Mouse (Mus musculus) neural tube, embryonic 12.5 days (tissue): ENCODE results near the gene Dnajc4. TPM values are rescaled to one million over a fixed set of nuclear protein-coding genes. Genes with fewer than 3 reads are reported as not detected.

Experiments used
- ATAC-seq: fragments of 200-750 bp; cut with Nextera tagmentation; 2 replicates; pipeline ENCODE4 v1.8.0; 2017; ENCODE audit warnings: low read depth, mild to moderate bottlenecking, moderate TSS enrichment, moderate library complexity; ENCODE audit not compliant: low FRiP score
- H3K27ac ChIP-seq: fragments of 300-500 bp; sonication (generic); 2 replicates; pipeline ENCODE4 v1.5.1; 2016
- H3K27me3 ChIP-seq: fragments of 300-500 bp; sonication (generic); replicated peaks from 2 replicates; pipeline ENCODE4 v1.6.1; 2016; ENCODE audit warnings: mild to moderate bottlenecking
- H3K36me3 ChIP-seq: fragments of 300-500 bp; sonication (generic); 2 replicates; pipeline ENCODE4 v1.6.1; 2016; ENCODE audit warnings: mild to moderate bottlenecking
- H3K4me1 ChIP-seq: fragments of 300-500 bp; sonication (generic); 2 replicates; pipeline ENCODE4 v1.6.1; 2016
- H3K4me2 ChIP-seq: fragments of 300-500 bp; sonication (generic); replicated peaks from 2 replicates; pipeline ENCODE4 v1.6.1; 2016; ENCODE audit warnings: mild to moderate bottlenecking
- H3K4me3 ChIP-seq: fragments of 300-500 bp; sonication (generic); 2 replicates; pipeline ENCODE4 v1.5.1; 2016
- H3K9ac ChIP-seq: fragments of 300-500 bp; sonication (generic); 2 replicates; pipeline ENCODE4 v1.6.1; 2016; ENCODE audit warnings: mild to moderate bottlenecking
- H3K9me3 ChIP-seq: fragments of 300-500 bp; sonication (generic); 2 replicates; pipeline ENCODE4 v1.6.1; 2016; ENCODE audit warnings: mild to moderate bottlenecking
- WGBS: fragments of 180-500 bp; shearing (Covaris S2); methylation state at CpG from one replicate; pipeline ENCODE4 v1.1.7; 2016; 5-methylcytosine and 5-hydroxymethylcytosine counted together
- polyA plus RNA-seq: library from polyadenylated mRNA; unstranded; fragments of >200 nt; fragmentation: Nextera tagmentation; extraction: Ambion mirVana; gene quantifications from 2 replicates; pipeline ENCODE4 v1.2.1, GENCODE M21; 2016

Dnajc4 gene
- polyA plus RNA-seq, 1 experiment from 2014 or later = 22.0 TPM

- no peak for ATAC-seq
- Histone ChIP-seq H3K4me2 (no peak overlapping the region), H3K36me3 (peaks cover 40% of the 10 kb centered on the region), H3K27me3 (no peaks in the 10 kb centered on the region), H3K9me3 (no peaks in the 10 kb centered on the region), H3K4me3 (no peak overlapping the region), H3K9ac (no peak overlapping the region), H3K4me1 (no peaks in the 10 kb centered on the region), H3K27ac (no peak overlapping the region)
- 90% methylated on average over 20 of the region's 20 CpGs for WGBS
These were observed 22.2 kb upstream of the Dnajc4 start for GRCm38 (mm10) chr19:7014481-7015135.

- 92% methylated on average over 9 of the region's 9 CpGs for WGBS
These were observed 21.6 kb upstream of the Dnajc4 start for GRCm38 (mm10) chr19:7013984-7014383.

GRCm38 (mm10) chr19:7012426-7012825, 20.1 kb upstream of the Dnajc4 start:
- H3K36me3 ChIP-seq = peaks cover 21% of the 10 kb centered on the region
- no peaks in the 10 kb centered on the region for H3K27me3 ChIP-seq
- H3K4me2 ChIP-seq = no peak overlapping the region
- ATAC-seq = no peak
- 77% methylated on average over 4 of the region's 4 CpGs for WGBS
- H3K9ac ChIP-seq = no peak overlapping the region
- H3K4me3 ChIP-seq = no peak overlapping the region
- H3K4me1 ChIP-seq = no peaks in the 10 kb centered on the region
- H3K9me3 ChIP-seq = no peaks in the 10 kb centered on the region
- no peak overlapping the region for H3K27ac ChIP-seq

More at GRCm38 (mm10) chr19:7013984-7014383, 21.6 kb upstream of the Dnajc4 start:
- Histone ChIP-seq H3K4me3 (no peak overlapping the region), H3K4me2 (no peak overlapping the region), H3K4me1 (no peaks in the 10 kb centered on the region), H3K9me3 (no peaks in the 10 kb centered on the region), H3K27me3 (no peaks in the 10 kb centered on the region), H3K36me3 (peaks cover 34% of the 10 kb centered on the region), H3K9ac (no peak overlapping the region), H3K27ac (no peak overlapping the region)
- ATAC-seq = no peak

- no peaks in the 10 kb centered on the region for H3K4me1 ChIP-seq
- H3K4me3 ChIP-seq = no peak overlapping the region
- 90% methylated on average over 9 of the region's 9 CpGs for WGBS
- H3K27ac ChIP-seq = no peak overlapping the region
- no peak overlapping the region for H3K9ac ChIP-seq
- no peaks in the 10 kb centered on the region for H3K9me3 ChIP-seq
- no peaks in the 10 kb centered on the region for H3K27me3 ChIP-seq
- no peaks in the 10 kb centered on the region for H3K36me3 ChIP-seq
- no peak overlapping the region for H3K4me2 ChIP-seq
- no peak for ATAC-seq
These were observed 14.7 kb upstream of the Dnajc4 start for GRCm38 (mm10) chr19:7006892-7007593.

- no peaks in the 10 kb centered on the region for H3K9me3 ChIP-seq
- no peak overlapping the region for H3K4me3 ChIP-seq
- H3K27ac ChIP-seq = no peak overlapping the region
- H3K9ac ChIP-seq = no peak overlapping the region
- H3K4me2 ChIP-seq = no peak overlapping the region
- 92% methylated on average over 19 of the region's 19 CpGs for WGBS
- H3K4me1 ChIP-seq = peaks cover 21% of the 10 kb centered on the region
- H3K36me3 ChIP-seq = peaks cover 25% of the 10 kb centered on the region
- H3K27me3 ChIP-seq = no peaks in the 10 kb centered on the region
- ATAC-seq = no peak
These were observed 7.1 kb upstream of the Dnajc4 start for GRCm38 (mm10) chr19:6999360-7000063.

GRCm38 (mm10) chr19:6997721-6998290, 5.4 kb upstream of the Dnajc4 start:
- Histone ChIP-seq H3K27me3 (no peaks in the 10 kb centered on the region), H3K4me2 (no peak overlapping the region), H3K9me3 (no peaks in the 10 kb centered on the region), H3K4me3 (no peak overlapping the region), H3K9ac (no peak overlapping the region), H3K27ac (no peak overlapping the region), H3K36me3 (peaks cover 25% of the 10 kb centered on the region), H3K4me1 (peaks cover 30% of the 10 kb centered on the region)
- 88% methylated on average over 9 of the region's 9 CpGs for WGBS
- ATAC-seq = no peak

GRCm38 (mm10) chr19:6996006-6996405, 3.6 kb upstream of the Dnajc4 start, which contains the start of the genes Nudt22 and Trpt1:
Gene Nudt22, minus strand, starts transcription at chr19:6996117.
Gene Trpt1, plus strand, starts transcription at chr19:6996131.
- peak within 1 kb of the TSS; percentile 75 for H3K4me2 ChIP-seq
- H3K4me3 ChIP-seq = peak within 1 kb of the TSS; percentile 50
- under 1% methylated on average over 24 of the region's 24 CpGs for WGBS
- peak; percentile 56 for ATAC-seq
- no peaks in the 10 kb centered on the region for H3K27me3 ChIP-seq
- H3K9ac ChIP-seq = peak within 1 kb of the TSS; percentile 71
- peaks cover 39% of the 10 kb centered on the region for H3K4me1 ChIP-seq
- H3K9me3 ChIP-seq = no peaks in the 10 kb centered on the region
- H3K27ac ChIP-seq = peak within 1 kb of the TSS; percentile 23; the same call in 1 of the 2 replicates
- H3K36me3 ChIP-seq = peaks cover 25% of the 10 kb centered on the region

- no peak overlapping the region for H3K27ac ChIP-seq
- peaks cover 39% of the 10 kb centered on the region for H3K4me1 ChIP-seq
These were observed 3.1 kb upstream of the Dnajc4 start for GRCm38 (mm10) chr19:6995255-6995991.

GRCm38 (mm10) chr19:6994489-6994888, 2.1 kb upstream of the Dnajc4 start:
- 88% methylated on average over 8 of the region's 8 CpGs for WGBS

More at GRCm38 (mm10) chr19:6995255-6995991, 3.1 kb upstream of the Dnajc4 start:
- H3K4me3 ChIP-seq = peak overlapping the region; percentile 50
- ATAC-seq = no peak
- peaks cover 23% of the 10 kb centered on the region for H3K36me3 ChIP-seq
- H3K9ac ChIP-seq = peak overlapping the region; percentile 71
- WGBS = 52% methylated on average over 21 of the region's 21 CpGs
- no peaks in the 10 kb centered on the region for H3K9me3 ChIP-seq
- peak overlapping the region; percentile 75 for H3K4me2 ChIP-seq
- H3K27me3 ChIP-seq = no peaks in the 10 kb centered on the region

GRCm38 (mm10) chr19:6994002-6994401, 1.6 kb upstream of the Dnajc4 start:
- peaks cover 9% of the 10 kb centered on the region for H3K36me3 ChIP-seq
- H3K27ac ChIP-seq = no peak overlapping the region
- whole genome bisulfite sequencing = 92% methylated on average over 8 of the region's 8 CpGs
- no peak overlapping the region for H3K9ac ChIP-seq
- peaks cover 39% of the 10 kb centered on the region for H3K4me1 ChIP-seq
- H3K9me3 ChIP-seq = no peaks in the 10 kb centered on the region
- no peak overlapping the region for H3K4me3 ChIP-seq
- no peak for ATAC-seq
- H3K4me2 ChIP-seq = no peak overlapping the region
- no peaks in the 10 kb centered on the region for H3K27me3 ChIP-seq

More at GRCm38 (mm10) chr19:6994489-6994888, 2.1 kb upstream of the Dnajc4 start:
- ATAC-seq = no peak
- Histone ChIP-seq H3K9ac (0 out of 2 replicates have a peak overlapping the region, but pooled peaks have one; percentile 21), H3K27ac (no peak overlapping the region), H3K9me3 (no peaks in the 10 kb centered on the region), H3K4me1 (peaks cover 39% of the 10 kb centered on the region), H3K4me2 (peak overlapping the region; percentile 75; the same call in 1 of the 2 replicates), H3K4me3 (no peak overlapping the region), H3K36me3 (peaks cover 14% of the 10 kb centered on the region), H3K27me3 (no peaks in the 10 kb centered on the region)

GRCm38 (mm10) chr19:6993011-6993770, 819 bp upstream of the Dnajc4 start:
- peak; percentile 10; the same call in 1 of the 2 replicates for ATAC-seq
- Histone ChIP-seq H3K4me3 (peak overlapping the region; percentile 52), H3K4me2 (peak overlapping the region; percentile 85), H3K36me3 (peaks cover under 1% of the 10 kb centered on the region; the same call in 1 of the 2 replicates), H3K9ac (peak overlapping the region; percentile 64), H3K27ac (no peak overlapping the region), H3K27me3 (no peaks in the 10 kb centered on the region), H3K9me3 (no peaks in the 10 kb centered on the region), H3K4me1 (peaks cover 41% of the 10 kb centered on the region)
- 64% methylated on average over 14 of the region's 14 CpGs for WGBS
